Mouse (Mus musculus) frontal cortex, adult (tissue): ENCODE results near the gene Rassf8.
A peak's percentile ranks its signal among the peaks of the same experiment; 100 is the strongest.

Experiments used
- ATAC-seq: cut with Nextera tagmentation; 2 replicates; pipeline ENCODE4 v1.9.2; 2017; ENCODE audit warnings: mild to moderate bottlenecking, moderate library complexity, mixed read lengths; ENCODE audit not compliant: low TSS enrichment

Rassf8 gene

DNA sequence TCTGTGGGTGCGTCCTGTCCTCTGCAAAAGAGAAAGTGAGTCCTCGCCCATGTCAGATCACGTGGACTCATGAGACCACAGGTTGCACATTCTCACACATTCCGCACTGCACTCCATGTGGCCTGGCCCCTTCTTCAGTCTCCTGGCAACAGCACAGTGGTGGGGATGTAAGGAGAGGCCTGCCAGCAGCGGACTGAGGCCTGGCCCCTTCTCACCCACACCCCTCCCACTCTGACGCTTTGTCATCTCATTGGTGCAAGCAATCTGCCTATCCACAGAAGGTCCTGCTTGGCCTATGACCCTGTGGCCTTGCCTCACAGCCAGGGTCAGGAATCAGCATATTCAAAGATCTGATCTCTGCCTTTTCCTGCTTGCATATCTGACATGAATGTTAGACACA, 76.6 kb downstream of the Rassf8 start:
- ATAC-seq = no peak

DNA sequence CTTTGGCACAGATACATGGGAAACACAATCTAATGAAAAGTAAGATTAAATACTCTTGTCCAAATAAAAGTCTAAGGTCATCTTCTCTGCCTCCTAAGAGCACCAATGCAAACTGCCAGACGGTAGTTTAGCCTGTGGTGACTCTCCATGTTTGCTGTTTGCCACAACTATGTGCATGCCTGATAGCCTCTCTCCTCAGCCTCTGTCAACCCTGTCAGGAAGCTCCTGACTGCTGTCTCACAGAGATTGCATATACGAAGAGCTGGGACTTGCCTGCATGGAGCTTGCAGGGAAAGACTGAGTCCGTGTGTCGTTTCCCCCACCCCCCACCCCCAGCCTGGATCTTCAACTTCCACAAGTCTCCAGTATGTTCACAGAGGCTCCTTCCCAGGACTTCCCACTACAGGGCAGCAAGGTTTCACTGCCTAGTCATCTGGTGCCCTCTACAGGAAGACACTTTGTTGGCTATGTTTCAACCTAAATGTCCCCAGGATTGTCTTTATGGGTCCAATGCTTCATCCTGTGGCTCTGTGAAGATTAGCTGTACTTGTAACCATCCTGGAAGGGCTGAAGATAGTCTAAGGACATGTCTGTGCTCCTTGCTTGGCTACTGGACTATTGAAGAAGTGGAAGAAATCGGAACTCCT, 77.2 kb downstream of the Rassf8 start:
- no peak for ATAC-seq

DNA sequence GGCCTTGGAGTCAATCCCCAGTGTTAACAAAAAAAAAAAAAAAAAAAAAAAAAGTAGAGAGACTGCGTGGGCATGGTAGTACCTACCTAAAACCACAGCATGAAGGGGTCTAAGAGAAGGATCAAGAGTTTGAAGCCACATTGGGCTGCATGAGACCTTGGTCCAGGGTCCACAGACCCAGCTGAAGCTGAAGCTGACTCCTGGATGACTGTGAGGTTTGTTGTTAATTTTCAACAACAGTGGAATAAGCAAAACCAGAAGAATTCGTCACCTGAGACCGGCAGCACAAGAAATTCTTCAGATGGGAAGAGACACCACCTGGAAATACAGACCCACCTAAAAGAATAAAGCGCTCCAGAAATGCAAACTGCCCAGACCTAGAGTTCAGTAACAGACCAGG, 79.8 kb downstream of the Rassf8 start:
- no peak for ATAC-seq

DNA sequence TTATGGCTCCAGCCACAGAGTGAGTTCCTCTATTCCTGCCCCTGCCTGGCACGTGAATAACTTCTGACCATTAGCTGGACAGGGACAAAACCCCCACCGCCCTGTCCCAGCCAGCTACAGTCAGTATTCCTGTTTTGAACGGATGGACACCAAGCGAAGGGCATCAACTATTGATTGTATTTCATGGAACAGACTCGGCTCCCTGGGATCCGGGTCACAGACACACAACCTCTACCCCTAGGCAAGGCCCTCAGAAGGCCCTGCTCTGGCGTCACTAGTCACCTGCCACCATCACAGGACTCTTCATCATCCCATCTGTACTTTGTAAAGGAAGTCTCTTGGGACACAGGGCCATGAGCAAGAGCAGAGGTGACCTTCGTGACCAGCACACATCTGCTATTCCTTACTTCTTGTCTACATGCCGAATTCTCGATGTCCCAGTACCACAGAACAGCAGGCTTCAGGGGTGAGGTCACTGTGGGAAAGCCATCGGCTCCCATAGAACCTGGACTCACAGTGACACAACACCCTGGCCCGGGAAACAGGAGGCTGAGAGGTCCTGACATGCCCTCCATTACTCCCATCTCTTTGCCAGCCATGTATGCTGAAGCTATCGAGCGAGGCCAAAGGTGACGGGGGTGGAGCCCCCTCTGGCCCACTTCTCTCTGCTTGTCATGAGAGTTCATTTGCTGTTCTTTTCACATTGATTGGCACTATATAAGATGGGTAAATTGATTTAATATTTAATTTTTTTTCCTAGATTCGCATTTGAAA, 82.7 kb downstream of the Rassf8 start:
- no peak for ATAC-seq

DNA sequence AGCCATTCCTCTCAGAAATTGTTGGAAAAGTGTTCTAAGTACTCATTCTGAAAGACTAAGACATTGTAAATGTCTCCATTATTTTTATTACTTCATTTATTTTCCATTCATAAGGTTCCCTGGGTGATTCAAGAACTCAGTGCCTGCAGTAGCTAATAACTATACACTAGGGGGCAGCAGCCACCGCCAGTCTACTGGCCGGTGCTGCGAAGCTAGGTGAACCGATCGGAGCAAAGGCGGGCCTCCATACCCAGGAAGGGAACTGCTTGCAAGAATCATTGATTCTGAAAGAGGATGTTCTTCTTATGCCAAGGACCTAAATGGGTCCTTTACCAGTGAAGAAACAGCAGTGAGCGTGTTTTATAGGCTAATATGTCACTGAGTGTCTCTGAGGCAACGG, 83.6 kb downstream of the Rassf8 start:
- ATAC-seq = peak; percentile 88

DNA sequence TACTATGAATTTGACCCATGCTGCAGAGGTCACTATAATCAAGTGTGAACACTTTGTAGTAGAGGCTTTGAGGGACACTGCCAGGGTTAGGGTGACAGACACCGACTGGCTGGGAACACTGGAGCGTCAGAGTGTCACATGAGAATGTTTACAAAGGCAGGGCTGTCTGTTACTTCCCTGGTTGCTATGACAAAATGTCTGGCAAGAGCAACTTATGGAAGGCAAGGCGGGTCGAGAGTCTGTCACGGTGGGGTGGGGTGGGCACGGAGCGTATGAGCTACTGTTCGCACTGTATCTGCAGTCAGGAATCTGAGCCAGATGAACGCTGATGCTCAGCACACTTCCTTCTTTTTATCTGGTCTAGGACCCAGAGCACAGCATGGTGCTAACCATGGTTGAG, 84.1 kb downstream of the Rassf8 start:
- ATAC-seq = peak; percentile 69

DNA sequence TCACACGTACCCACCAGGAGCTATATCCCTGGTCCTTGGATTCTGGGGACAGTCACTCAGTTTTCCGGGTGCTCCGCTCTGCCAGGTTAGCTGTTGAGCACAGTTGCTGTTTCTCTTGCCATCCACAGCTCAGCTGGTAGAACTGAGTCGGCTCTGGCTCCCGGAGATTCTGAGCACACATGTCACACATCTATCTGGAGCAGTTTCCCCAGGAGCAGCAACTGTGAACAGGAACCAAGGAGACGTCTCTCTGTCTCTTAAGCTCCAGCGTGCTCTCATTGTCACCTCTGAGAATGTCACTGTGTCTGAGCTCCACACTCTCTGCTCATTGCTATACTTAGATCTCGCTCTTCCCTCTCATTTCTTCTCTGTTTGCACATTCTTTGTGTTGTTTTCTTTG, 86.4 kb downstream of the Rassf8 start:
- peak; percentile 73 for ATAC-seq

DNA sequence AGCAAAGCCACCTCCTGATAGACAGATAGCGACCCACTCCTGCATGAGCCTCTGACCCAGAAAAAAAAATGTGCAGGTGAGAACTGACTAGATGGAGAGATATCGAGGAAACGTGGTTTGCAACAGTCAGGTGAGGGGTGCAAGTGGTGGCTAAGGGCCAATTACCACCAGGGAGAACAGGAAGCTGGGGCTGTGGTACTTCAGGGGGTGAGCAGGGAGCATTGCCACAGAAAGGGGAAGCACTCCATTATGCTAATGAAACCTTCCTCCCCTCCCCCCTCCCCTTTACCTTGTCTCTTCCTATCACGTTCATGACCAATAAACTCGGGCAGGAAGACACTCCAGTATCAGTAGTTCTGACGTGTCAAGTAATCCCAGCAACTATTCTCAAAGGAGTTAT, 88.8 kb downstream of the Rassf8 start:
- ATAC-seq = no peak

DNA sequence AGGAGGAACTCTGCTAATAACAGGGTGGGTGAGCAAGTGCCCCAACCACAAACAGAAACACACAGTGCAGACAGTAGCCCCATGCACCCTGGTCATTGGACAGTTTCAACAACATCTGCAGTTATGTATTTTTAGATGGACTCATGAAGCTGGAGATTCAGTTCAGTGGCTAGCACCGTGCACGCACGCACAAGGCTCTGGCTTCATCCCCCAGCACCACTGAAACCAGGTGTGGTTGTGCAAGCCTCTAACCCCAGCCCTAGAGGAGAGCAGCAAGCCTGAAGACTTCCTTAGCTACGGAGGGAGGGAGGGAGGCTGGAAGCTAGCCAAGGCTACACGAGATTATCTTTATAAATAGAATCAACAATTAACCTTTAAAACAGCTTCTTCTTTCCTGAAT, 99.1 kb downstream of the Rassf8 start:
- ATAC-seq = no peak

DNA sequence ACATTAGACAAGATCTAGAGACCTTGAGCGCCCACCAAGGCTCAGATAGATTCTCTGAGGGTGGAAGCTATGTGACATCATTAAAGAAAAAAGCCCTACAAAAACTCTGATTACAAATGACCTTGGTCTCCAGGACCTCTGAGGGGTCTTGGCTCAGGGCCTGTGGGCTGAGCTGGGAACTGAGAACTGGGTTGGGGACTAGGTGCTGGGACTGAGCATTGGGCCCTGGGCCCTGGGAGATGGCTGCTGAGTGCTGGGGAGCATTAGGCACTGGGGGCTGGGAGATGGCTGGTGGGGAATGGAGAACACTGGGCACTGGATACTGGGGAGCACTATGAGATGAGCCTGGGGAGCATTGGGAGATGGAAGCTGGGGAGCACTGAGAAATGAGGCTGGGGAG, 99.5 kb downstream of the Rassf8 start:
- no peak for ATAC-seq

DNA sequence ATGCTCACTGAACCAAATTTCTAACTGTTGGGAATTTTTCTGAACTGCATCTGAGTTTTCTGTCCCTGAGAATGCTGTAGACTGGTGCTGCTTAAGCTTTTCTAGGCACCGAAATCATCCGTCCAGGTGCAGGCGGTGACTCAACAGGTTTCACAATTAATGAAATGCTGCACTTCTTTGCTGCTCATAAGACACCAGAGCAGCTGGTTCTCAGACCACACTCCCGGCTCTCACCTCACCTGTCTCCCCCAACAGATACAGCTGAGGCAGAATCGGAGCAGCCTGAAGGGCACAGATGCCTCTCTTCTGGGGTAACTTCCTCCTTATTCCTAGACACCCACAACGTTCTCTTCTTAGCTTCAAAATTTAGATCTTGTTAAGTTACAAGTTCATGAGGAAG, 100.4 kb downstream of the Rassf8 start:
- no peak for ATAC-seq

DNA sequence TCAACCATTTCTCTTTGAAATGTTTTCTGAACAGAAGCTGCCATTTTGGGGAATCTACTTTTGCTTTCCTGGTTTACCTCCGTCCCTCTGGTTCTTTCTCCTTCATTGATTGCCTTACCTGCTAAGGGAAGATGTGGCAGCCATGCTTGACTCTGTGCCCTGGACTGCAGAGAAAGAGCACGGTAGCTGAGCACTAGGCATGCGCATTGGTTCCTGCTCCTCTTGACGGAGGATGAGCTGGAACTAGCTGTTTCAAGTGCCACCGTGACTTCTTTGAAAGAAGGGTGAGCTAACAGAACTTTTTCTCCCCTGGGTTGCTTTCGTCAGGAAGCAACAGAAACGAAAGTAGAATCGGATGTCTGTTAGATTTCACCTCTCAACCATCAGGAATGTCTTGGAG, 101.1 kb downstream of the Rassf8 start:
- ATAC-seq = no peak

DNA sequence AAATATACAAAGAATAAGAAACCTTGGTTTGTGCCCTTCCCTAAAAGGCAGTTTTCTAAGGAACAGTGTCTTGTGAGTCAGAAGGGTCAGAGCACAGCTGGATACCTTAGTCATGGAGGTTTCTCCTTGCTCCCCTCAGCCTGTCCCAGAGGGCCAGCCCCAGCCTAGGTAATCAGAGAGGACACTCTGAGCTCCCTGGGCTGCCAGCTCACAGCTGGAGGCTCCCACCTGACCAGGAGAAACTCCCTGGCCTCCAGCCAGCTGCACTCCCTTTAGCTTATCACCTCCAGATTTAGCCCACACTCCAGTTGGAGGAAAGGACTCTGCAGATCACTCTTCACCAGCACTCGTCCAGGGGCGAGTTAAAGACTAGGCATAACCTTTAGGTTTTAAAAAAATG, 104.2 kb downstream of the Rassf8 start:
- ATAC-seq = no peak

DNA sequence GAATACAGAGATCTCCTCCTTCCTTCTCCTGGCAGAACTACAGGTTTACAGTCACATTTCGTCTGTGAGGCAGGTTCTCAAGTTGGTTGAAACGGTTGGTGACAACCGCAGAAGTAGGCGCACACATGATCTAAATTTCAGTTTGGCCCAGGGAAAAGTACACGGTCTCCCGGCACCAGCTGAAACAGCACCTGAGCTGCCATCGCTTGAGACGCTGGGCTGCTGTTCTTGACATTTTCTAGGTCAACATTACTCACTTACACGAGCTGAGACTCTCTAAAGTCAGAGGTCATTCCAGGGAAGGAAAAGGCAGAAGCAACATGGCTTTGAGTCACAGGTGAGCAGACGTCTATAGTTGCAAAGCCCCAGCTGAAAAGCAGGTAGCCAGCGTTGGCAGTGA, 105.4 kb downstream of the Rassf8 start:
- ATAC-seq = no peak

DNA sequence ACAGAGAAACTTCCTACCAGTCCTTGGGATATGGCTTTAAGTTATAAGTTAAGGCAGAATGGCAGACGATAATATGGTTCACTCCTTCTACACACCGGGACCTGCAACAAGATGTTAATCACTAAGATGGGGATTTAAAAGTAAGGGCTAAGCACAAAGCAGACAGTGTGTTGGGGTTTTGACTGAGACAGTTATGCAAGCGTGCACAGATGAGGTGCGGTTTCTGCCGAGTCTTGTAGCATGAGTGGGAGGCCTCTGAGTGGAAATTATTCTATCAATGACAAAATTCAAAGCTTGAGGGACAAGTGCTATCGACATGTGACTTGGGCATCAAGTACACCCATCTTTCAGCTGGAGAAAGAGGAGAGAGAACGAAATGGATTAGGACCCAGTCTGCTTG, 106.2 kb downstream of the Rassf8 start:
- peak; percentile 51 for ATAC-seq

DNA sequence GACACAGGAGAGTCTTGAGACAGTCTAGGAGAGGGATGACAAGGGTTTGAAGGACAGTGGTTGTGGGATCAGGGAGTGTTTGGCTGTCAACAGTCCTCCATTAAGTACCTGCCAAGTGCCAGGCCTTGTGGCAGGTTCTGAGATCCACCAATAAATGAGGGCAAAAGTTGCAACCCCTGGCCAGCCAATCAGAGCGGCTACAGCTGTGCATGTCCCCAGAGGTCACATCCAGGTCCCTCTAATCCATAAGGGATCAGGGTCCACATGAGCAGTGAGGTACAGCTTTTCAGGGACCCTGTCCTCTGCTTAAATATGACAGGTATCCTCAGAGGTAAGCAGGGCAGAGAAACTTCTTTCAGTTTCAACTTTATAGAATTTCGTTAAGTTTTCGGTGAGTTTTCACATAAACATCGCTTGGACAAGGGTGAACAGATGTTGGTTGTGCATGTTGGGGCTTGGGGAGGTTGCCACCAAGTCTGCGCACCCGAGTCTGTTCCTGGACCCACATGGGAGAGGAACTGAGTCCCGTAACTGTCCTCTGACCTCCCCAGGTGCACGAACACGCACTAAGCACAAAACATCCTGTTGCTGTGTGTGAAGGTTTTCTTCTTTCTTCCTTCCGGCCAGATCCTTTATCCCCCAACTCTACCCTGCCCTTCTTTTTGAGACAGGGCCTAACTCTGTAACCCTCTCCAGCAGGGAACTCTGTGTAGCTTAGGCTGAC, 107.0 kb downstream of the Rassf8 start:
- ATAC-seq = no peak

DNA sequence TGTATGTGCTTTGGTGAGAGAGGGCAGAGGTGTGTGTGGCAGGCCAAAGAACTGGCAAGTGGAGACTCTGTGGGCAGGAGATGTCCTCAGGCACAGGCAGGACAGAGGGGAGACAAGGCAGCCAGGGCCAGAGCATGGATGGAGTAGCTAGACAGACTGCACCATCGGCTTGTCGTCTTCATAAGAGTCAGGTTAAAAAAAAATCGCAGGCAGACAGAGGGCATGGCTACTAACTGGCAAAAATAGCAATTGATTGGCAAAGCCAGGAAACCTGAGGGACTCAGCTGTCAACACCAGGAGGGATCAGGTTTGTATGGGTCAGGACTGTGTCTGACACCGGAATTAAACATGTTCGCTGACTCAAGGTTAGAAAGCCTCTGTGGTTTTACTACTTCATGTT, 108.2 kb downstream of the Rassf8 start:
- no peak for ATAC-seq

DNA sequence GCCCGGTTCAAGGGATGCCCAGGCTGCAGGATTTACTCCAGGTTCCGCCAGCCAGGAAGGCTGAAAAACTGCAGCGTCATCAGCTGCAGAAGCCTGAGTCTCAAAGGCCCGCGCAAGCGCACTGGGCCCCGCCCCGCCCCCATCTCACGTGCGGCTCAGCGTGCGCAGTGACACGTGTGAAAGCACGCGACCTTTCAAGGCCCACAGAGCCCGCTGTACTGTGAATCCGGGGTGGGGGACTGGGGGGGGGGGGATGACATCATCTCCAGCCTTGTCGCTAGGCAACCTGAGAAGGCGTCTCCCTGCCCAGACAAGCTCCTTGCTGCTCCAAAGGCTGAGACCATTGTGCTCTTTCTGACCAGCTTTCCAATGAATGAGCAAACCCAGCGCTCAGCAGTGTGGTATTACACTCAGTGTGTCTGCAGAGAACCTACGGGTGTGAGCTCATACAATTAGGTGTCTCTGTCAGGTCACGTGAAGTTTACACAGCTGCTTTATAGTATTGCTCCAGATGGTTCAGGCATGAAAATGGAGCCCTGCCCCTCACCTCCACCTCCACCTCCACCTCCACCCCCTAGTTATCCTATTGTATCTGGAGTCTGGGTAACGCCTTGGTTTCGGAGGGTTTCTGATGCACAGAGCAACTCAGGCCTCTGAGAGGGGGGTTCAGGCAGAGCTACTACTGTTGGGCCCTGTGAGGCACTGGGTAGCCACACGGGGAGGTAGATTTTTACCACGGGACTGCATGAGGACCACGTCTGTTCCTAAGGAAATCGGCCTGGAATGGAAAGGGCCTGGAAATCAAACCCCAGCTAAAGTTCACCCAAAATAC, 109.4 kb downstream of the Rassf8 start:
- ATAC-seq = peak; percentile 64

DNA sequence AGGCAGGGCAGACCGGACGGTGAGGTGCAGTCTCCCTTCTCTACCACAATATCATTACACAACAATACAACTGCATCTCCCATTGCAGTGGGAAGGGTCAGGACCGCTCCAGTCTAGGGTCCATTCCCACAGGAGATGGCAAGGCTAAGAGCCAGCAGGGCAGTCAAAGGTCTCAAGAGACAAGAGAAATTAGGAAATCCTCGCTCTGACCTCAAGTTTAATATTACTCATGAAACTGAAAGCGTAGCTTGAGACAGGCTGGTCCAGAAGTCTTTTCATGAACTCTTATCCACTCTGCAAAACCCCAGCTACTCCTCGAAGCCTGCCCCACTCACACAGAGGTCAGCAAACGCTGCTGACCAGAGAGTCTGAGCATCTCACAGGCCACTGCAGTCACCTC, 110.9 kb downstream of the Rassf8 start:
- no peak for ATAC-seq

DNA sequence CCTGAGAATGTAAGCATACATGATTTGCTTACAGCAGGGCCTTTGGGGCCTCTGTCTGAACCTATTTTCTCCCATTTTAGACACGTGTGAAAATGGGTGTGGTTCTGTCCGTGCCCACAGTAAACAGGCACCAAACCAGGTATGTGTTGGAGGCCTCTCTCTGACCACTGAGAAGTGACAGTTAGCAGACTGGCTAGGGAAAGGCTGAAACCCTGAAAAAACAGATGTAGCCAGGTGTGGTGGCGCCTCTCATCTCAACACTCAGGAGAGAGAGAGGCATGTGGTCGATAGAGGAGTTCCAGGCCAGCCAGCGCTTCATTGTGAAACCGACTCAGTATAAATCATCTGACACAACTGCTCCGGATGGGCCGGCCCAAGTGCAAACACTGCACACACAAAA, 111.9 kb downstream of the Rassf8 start:
- ATAC-seq = no peak

DNA sequence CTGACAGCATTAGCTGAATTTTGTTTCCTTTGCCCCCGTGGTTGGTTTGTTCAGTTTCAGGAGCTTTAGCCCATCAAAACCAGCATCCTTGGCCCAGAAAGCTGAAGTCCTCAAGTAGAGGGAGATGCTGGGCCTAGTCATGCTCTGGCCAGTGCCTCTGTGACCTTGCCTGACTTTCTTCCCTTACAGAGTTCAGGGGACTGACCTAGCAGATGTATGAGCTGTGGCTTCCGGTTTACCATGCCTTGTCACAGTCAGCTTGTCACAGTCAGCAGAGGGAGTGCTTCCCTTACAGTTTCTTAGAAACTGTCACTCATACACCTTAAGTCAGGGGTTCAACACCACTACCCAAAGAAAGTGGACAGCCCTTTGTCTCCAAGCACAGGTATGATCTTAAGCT, 113.8 kb downstream of the Rassf8 start:
- no peak for ATAC-seq
